Mouse (Mus musculus): ENCODE data around the gene Dock6.

DNA sequence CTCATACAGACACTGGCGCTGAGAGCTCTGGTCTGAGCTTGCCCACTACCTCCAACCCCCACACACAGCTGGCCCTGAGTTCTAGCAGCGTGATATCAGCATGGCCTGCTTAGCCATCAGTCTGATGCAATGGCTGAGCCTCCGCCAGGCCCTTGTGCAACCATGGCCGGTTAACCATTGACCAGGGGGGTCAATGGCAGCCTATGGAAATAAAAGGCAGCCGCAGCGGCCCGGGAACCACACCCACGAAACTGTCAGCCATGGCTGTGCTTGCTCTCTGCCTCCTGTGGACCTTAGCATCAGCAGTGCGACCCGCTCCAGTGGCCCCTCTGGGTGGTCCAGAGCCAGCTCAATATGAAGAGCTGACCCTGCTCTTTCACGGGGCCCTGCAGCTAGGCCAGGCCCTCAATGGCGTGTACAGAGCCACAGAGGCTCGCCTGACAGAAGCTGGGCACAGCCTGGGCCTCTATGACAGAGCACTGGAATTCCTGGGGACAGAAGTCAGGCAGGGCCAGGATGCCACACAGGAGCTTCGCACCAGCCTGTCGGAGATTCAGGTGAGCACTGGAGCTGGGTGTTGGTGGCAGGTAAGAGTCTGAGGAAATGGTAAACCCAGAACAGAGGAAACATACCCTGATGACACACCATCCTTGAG, 17.1 kb downstream of the Dock6 start, which contains the start of gene Angptl8:
- no peak for TF ChIP-seq CTCF (IDR thresholded peaks at IDR 0.05; ENCODE audit: extremely low read depth, insufficient read depth, low read length)
- TF ChIP-seq POLR2A (IDR thresholded peaks at IDR 0.05; ENCODE audit: extremely low read depth, insufficient read depth, low read length), result no peak
